Mouse (Mus musculus) liver, embryonic 14.5 days (tissue): ENCODE results near the gene Ugt1a7c. TPM values are rescaled to one million over a fixed set of nuclear protein-coding genes. Genes with fewer than 3 reads are reported as not detected.
"Not testable (repeated sequence)": the region's sequence is repeated elsewhere in the genome, so short reads cannot be mapped to it uniquely, and the experiment has no call there.

Experiments
- ATAC-seq: fragments of 200-750 bp; cut with Nextera tagmentation; 2 replicates; pipeline ENCODE4 v1.8.0; 2017; ENCODE audit warnings: moderate number of reproducible peaks, mild to moderate bottlenecking, moderate library complexity; ENCODE audit not compliant: insufficient read depth
- DNase-seq, 3 experiments: peaks; one replicate each; pipeline ENCODE4 v3.0.0-alpha.2; 2012 to 2013; ENCODE audit warnings: low read depth in 3 of 3, low spot score in 3 of 3
- H3K27ac ChIP-seq: fragments of 300-500 bp; sonication (generic); 2 replicates; pipeline ENCODE4 v1.5.1; 2014; ENCODE audit warnings: moderate library complexity, mild to moderate bottlenecking, control low read depth, inconsistent platforms
- H3K27me3 ChIP-seq: fragments of 300-500 bp; sonication (generic); 2 replicates; pipeline ENCODE4 v1.6.1; 2014; ENCODE audit warnings: mild to moderate bottlenecking, low read length, moderate library complexity; ENCODE audit not compliant: control insufficient read depth, insufficient read depth
- H3K36me3 ChIP-seq: fragments of 300-500 bp; sonication (generic); replicated peaks from 2 replicates; pipeline ENCODE4 v1.6.1; 2014; ENCODE audit warnings: low read depth; ENCODE audit not compliant: control insufficient read depth, insufficient read depth
- H3K4me1 ChIP-seq, 2 experiments: fragments of 200-500 bp in 1 of 2; fragments of 300-500 bp in 1 of 2; sonication (generic) in 1 of 2; replicated peaks; 2 replicates each; pipeline ENCODE4 v1.6.1; 2012 to 2014; ENCODE audit warnings: antibody characterized with exemption in 1 of 2, inconsistent platforms in 1 of 2, low read length in 1 of 2; ENCODE audit not compliant: control insufficient read depth in 2 of 2, insufficient read depth in 2 of 2
- H3K4me2 ChIP-seq: fragments of 300-500 bp; sonication (generic); 2 replicates; pipeline ENCODE4 v1.6.1; 2014; ENCODE audit warnings: low read depth, mild to moderate bottlenecking, control low read depth, moderate library complexity
- H3K4me3 ChIP-seq, 2 experiments: fragments of 200-500 bp in 1 of 2; fragments of 300-500 bp in 1 of 2; sonication (generic) in 1 of 2; 2 replicates each; pipeline ENCODE4 v1.5.1; 2012 to 2014; ENCODE audit warnings: low read depth in 2 of 2, low read length in 2 of 2, mild to moderate bottlenecking in 2 of 2, control low read depth in 1 of 2, inconsistent platforms in 1 of 2, moderate library complexity in 1 of 2; ENCODE audit not compliant: insufficient read depth in 1 of 2
- H3K9ac ChIP-seq: fragments of 300-500 bp; sonication (generic); replicated peaks from 2 replicates; pipeline ENCODE4 v1.6.1; 2014; ENCODE audit warnings: mild to moderate bottlenecking, control low read depth, moderate library complexity
- H3K9me3 ChIP-seq: fragments of 300-500 bp; sonication (generic); 2 replicates; pipeline ENCODE4 v1.6.1; 2016; ENCODE audit warnings: low read length, mixed read lengths; ENCODE audit not compliant: control insufficient read depth
- CTCF ChIP-seq: IDR thresholded peaks from 2 replicates; pipeline ENCODE4 v1.5.1; 2016; ENCODE audit warnings: antibody characterized with exemption, low read depth, control low read depth
- EP300 ChIP-seq: IDR thresholded peaks from 2 replicates; pipeline ENCODE4 v1.6.1; 2016; ENCODE audit warnings: antibody characterized with exemption, low read depth
- WGBS: fragments of 180-500 bp; shearing (Covaris S2); extraction: QIAGEN DNeasy Blood & Tissue Kit; methylation state at CpG from one replicate; pipeline ENCODE4 v1.1.7; 2014; ENCODE audit not compliant: insufficient replicate concordance; 5-methylcytosine and 5-hydroxymethylcytosine counted together
- polyA plus RNA-seq, 2 experiments: library from polyadenylated mRNA; depleted of rRNA in 1 of 2; stranded (reverse) in 1 of 2; unstranded in 1 of 2; fragments of >200 nt; fragmentation: Nextera tagmentation in 1 of 2; extraction: Ambion mirVana in 1 of 2; gene quantifications; 2 replicates each; pipeline versions ENCODE4 v1.2.1 to v1.2.3; 2012 to 2014

Ugt1a7c gene
- polyA plus RNA-seq (2012; rRNA removed) (0.58 and 1.1 TPM in 2 replicates), polyA plus RNA-seq (2014; fragmentation: Nextera tagmentation; extraction: Ambion mirVana) (0.97 and 1.8 TPM in 2 replicates)

DNA sequence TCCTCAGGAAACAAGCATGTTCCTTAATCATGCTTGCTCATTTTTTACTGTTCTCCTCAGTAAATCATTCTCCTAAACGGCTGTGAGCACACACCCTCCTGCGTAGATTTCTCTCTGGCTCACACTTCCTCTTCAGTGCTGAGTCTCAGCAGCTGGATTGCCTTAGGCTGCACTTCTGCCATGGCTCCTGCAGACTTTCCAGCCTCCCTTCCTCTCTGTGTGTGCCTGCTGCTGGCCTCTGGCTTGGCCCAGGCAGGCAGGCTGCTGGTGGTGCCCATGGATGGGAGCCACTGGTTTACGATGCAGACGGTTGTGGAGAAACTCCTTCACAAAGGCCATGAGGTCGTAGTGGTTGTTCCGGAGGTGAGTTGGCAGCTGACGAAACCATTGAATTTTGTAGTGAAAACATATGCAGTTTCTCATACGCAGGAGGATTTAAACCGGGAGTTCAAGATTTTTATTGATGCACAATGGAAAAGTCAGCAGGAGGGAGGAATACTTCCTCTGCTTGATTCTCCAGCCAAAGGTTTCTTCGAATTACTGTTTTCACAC is at the start of gene Ugt1a7c:
Gene Ugt1a7c, plus strand, starts transcription at position 122 of the 552 bp plus-strand sequence.
- Histone ChIP-seq H3K27me3 (no peaks in the 10 kb centered on the region), H3K9me3 (no peaks in the 10 kb centered on the region), H3K4me2 (no peak within 1 kb of the TSS), H3K36me3 (no peaks in the 10 kb centered on the region), H3K27ac (no peak within 1 kb of the TSS), H3K4me3 (no peak within 1 kb of the TSS), H3K4me1 (no peaks in the 10 kb centered on the region), H3K9ac (no peak within 1 kb of the TSS)
- ATAC-seq = no peak
- TF ChIP-seq CTCF (no peak), EP300 (no peak)
- 34% methylated on average over 10 of the region's 10 CpGs for WGBS
- DNase-seq = no peak

DNA sequence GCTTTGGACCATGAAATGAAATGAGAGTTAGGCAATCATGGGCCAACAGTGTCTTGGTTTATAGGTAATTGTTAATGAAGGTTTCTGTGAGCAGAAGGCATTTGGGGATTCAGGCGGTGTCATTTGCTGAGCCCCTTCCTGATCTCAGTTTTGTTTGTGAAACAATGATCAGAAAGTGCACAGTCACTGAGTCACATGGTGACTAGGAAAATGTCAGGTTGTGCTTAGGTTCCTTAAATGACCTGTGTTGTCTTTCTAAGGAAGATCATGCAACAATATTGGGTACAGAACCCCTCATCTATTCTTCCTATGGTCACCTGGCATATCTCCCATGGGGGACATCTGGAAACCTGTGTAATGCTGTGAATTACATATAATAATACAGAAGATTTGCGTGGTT is 47.5 kb upstream of the Ugt1a7c start:
- H3K4me1 ChIP-seq, H3K27ac ChIP-seq, DNase-seq, H3K36me3 ChIP-seq, H3K4me2 ChIP-seq, ATAC-seq, H3K9ac ChIP-seq, H3K27me3 ChIP-seq, H3K9me3 ChIP-seq, H3K4me3 ChIP-seq: not testable (repeated sequence)
- 46% methylated on average over 2 of the region's 2 CpGs for whole genome bisulfite sequencing

DNA sequence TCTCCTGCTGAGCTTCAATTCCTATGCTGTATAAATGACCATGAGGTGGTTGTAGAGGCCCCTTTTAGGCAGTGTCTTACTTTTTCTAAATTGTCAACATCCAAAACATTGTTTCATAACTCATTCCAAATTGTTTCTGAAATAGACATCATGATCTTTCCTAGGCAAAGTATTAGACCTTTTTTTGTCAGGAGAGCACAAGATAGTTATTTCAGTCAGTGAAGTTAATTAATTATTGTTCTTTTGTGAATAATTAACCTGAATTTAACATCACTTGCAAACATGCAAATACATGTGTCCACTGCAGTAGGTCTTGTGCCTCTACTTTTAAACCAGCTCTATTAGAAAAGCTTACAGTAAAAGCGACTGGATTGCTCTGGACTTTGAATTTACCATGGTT is 39.8 kb upstream of the Ugt1a7c start, which contains the start of gene Ugt1a10:
Gene Ugt1a10, plus strand, starts transcription at position 301 of the 400 bp plus-strand sequence.
- Histone ChIP-seq H3K9ac (no peak within 1 kb of the TSS), H3K36me3 (no peaks in the 10 kb centered on the region), H3K4me1 (no peaks in the 10 kb centered on the region), H3K9me3 (no peaks in the 10 kb centered on the region), H3K27me3 (no peaks in the 10 kb centered on the region), H3K4me2 (no peak within 1 kb of the TSS), H3K4me3 (no peak within 1 kb of the TSS), H3K27ac (no peak within 1 kb of the TSS)
- TF ChIP-seq CTCF = no peak
- no peak for TF ChIP-seq EP300
- ATAC-seq (no peak), DNase-seq (no peak)
- WGBS = 50% methylated on average over 1 of the region's 1 CpGs

DNA sequence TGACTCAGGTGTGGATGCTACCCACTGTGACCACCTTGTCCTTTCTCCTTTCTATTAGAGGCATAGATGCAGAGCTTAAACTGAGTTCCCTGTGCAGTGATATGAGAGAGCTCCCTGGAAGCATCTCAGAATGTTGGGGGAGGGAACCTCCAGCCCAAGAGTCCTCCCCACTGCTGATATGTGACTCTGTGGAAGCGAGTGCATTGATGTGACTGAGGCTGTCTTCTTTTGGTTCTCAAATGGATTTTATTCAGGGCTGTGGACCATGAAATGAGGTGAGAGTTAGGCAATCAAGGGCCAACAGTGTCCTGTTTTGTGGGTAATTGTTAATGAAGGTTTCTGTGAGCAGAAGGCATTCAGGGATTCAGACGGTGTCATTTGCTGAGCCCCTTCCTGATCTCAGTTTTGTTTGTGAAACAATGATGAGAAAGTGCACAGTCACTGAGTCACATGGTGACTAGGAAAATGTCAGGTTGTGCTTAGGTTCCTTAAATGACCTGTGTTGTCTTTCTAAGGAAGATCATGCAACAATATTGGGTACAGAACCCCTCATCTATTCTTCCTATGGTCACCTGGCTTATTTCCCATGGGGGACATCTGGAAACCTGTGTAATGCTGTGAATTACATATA is 28.3 kb upstream of the Ugt1a7c start:
- not testable (repeated sequence) for H3K4me2 ChIP-seq, DNase-seq, H3K36me3 ChIP-seq, H3K27ac ChIP-seq, ATAC-seq, H3K9me3 ChIP-seq, H3K9ac ChIP-seq, H3K27me3 ChIP-seq, H3K4me1 ChIP-seq, H3K4me3 ChIP-seq
- 20% methylated on average over 1 of the region's 2 CpGs for WGBS

DNA sequence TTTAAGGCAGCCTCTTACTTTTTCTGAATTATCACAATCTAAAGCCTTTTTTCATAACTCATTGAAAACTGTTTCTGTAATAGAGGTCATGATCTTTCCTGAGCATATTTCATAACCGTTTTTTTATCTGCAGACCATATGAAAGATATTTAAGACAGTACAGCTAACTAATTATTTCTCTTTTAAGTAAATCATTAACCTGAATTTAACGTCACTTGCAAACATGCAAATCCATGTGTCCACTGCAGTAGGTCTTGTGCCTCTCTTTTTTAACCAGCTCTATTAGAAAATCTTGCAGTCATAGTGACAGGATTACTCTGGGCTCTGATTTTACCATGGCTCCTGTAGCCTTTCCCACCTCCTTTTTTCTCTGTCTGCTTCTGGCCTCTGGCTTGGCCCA is 24.4 kb upstream of the Ugt1a7c start, which contains the start of gene Ugt1a9:
Gene Ugt1a9, plus strand, starts transcription at position 306 of the 400 bp plus-strand sequence.
- H3K9me3 ChIP-seq = no peaks in the 10 kb centered on the region
- H3K27me3 ChIP-seq = no peaks in the 10 kb centered on the region

More for the DNA sequence above, 24.4 kb upstream of the Ugt1a7c start, which contains the start of gene Ugt1a9:
- H3K9ac ChIP-seq = no peak within 1 kb of the TSS
- DNase-seq (no peak), ATAC-seq (no peak)
- no peak within 1 kb of the TSS for H3K4me3 ChIP-seq
- TF ChIP-seq CTCF = no peak
- no peak for TF ChIP-seq EP300
- no peak within 1 kb of the TSS for H3K27ac ChIP-seq
- no peaks in the 10 kb centered on the region for H3K36me3 ChIP-seq
- WGBS = 45% methylated on average over 2 of the region's 2 CpGs
- H3K4me2 ChIP-seq = no peak within 1 kb of the TSS
- H3K4me1 ChIP-seq = no peaks in the 10 kb centered on the region
